Mouse (Mus musculus) telencephalon, adult 2 months (tissue): Measurements from ENCODE around the gene Prkcb.

Experiments
- DNase-seq: peaks from one replicate; pipeline ENCODE4 v3.0.0-alpha.2; 2011; ENCODE audit warnings: low read depth, low spot score

The Prkcb gene

DNA sequence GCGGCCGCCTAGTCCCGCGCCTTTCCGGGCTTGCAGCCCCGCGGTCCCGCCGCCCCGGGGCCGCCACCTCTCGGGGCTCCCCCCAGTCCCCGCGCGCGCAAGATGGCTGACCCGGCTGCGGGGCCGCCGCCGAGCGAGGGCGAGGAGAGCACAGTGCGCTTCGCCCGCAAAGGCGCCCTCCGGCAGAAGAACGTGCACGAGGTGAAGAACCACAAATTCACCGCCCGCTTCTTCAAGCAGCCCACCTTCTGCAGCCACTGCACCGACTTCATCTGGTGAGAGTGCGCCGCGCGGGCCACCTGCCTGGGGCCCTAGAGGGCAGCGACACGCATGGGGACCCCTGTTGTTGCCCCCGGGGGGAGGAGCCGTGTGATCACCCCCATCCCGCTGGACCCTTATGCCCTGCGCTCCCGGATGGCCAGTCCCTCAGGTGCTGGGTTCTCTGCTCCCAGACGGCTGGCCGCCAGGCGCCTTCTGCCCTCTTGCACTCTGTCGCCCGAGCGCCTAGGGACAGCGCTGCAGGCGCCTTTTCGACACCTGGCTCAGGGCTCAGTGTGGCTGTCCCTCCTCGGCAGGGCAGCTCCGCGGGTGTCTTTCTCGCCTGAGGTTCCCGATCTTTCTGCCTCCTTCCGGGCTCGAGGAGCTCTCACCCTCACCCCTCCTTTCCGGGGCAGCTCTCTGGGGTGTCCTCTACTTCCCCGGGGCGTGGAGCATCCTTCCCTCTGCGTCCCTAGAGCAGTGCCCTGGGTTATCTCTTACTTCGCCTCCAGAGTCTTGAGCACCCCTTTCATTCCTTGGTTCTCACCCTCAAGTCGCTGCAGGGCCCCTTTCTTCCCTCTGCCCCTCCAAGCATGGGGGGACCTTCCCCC lies 926 bp downstream of the Prkcb start:
- no peak for DNase-seq

GRCm38 (mm10) chr7:122290165-122290564 lies 1.6 kb downstream of the Prkcb start:
- DNase-seq: no peak

DNA sequence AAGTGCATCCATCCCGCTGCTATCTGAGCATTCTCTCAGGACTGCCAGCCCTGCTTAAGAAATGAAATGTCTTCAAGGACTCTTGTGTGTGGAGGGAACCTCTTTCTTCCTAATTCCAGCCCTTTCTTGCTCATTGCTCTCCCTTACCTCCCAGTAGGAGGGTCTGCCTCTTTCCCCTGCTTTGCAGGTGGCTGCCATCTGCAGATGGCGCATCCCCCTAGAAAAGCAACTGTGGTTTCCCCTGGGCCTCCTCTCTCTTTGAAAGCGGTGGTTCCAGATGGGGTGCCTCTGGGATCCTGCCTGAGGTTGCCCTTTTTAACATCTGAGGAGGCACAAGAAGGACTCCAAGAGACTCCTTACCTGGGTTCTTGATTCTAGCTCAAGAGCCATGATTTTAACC lies 2.2 kb downstream of the Prkcb start:
- DNase-seq: no peak

DNA sequence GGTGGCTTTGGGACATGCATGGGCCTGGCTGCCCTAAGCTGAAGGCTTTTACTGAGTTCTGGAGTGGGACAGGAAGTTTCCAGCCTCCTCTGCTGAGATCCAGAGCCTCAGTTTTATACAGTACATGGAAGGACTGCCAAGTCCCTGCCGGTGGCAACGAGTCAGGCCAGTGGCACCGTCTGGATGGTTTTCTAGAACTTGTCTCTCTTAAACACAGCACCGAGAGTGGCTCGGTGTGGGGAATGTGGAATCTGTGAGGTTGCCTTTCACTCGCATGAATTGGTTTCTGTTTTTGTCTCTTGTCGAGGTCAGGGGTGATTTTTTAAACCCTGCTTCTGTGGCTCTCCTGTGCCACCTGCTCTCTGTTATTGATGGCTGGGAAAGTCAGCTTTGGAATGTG lies 3.6 kb downstream of the Prkcb start:
- no peak for DNase-seq

GRCm38 (mm10) chr7:122294111-122294510 lies 5.6 kb downstream of the Prkcb start:
- DNase-seq: no peak

GRCm38 (mm10) chr7:122295363-122295762 lies 6.8 kb downstream of the Prkcb start:
- DNase-seq: no peak

DNA sequence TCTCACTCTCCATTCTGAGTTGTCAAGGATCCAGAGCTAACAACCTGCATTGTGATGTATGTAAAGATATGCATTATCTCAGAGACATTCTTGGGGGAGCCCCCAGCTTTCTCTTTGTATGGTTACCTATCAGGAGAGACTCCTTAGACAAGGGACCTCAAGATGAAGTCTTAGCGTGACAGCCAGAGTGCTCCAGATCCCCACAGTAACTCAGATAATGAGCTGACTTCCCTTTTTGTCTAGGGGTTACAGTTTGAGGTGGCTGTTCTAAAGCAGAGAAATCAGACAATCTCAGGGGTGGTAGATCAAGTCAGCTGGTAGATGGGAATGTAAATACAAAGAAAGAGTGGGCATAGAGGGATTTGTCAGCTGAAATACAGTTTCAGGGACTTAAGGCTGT lies 7.8 kb downstream of the Prkcb start:
- no peak for DNase-seq

- no peak for DNase-seq
These were observed 8.3 kb downstream of the Prkcb start for GRCm38 (mm10) chr7:122296805-122297204.

DNA sequence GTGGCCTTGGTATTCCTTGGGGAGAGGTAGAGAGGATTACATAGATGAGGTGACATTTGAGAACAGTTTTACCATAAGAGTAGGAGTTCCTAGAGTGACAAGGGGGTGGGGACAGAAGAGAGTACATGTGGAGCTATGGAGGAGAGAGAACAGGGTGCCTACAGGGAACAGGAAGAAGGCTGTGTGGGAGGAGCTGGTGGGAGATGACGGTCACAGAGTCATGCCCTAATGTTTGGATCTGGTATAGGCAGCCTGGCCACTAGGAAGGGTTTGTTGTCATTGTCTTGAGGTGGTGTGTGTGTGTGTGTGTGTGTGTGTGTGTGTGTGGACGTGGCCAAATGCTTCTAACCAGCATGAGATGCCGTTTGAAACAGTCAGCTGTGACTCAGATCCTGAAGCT lies 9.1 kb downstream of the Prkcb start:
- DNase-seq: no peak

- no peak for DNase-seq
These were observed 10.2 kb downstream of the Prkcb start for GRCm38 (mm10) chr7:122298715-122299114.

DNA sequence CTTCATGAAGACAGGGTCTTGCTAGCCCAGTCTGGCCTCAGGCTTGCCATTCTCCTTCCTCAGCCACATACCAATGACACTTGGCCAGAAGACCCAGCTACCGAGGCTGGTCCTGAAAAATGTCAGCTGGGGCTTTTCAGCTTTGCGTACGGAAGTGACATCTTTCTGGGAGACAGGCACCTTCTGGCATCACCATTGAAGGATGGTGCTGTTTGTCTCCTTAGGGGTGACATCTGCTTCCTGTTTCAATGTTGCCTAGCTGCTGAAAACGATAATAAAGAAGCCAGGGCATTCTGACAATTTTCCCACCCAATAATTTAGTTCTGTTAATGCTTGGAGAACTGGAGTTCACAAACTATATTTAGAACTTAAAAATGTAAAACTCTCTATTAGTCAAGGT lies 12.0 kb downstream of the Prkcb start:
- DNase-seq: no peak

- DNase-seq: no peak
These were observed 14.0 kb downstream of the Prkcb start for GRCm38 (mm10) chr7:122302538-122302937.

DNA sequence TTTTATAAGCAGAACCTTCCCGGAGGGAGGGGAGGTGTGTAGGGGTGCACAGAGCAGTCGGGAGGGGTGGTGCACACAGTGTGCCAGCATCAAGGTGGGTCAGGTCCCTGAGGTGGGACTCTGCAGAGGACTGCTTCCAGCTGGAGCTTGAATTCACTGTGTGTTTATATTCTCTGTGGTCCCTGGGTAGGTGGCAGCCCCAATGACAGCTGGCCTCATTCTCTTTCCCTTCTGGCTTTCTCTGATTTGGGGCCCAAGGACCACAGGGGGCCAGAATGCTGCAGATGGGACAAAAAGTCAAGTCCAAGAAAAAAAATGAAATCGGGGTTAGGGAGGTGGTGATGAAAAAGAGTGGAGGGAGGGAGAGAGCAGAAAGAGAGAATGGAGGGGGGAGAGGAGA lies 15.4 kb downstream of the Prkcb start:
- DNase-seq: no peak

- DNase-seq: no peak
These were observed 16.0 kb downstream of the Prkcb start for GRCm38 (mm10) chr7:122304521-122304920.

DNA sequence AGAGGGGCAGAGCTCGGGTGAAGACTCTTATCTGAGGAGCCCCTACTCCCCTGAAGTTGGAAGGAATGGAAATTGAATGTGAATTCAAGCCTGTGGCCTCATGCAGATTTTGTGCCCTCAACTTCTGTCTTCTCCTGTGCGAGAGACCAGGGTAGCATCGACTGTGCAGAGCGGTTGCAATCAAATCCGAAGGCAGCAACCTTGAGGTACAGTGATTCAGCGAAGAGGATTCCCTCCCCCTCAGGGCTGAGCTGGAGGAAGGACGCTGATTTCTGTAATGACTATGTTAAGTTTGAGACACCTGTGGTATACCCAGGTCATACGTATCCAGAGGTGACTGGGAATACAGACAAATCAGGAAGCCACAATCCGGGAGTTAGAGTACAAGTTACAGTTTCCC lies 18.7 kb downstream of the Prkcb start:
- no peak for DNase-seq

GRCm38 (mm10) chr7:122308661-122309060 lies 20.1 kb downstream of the Prkcb start:
- no peak for DNase-seq

DNA sequence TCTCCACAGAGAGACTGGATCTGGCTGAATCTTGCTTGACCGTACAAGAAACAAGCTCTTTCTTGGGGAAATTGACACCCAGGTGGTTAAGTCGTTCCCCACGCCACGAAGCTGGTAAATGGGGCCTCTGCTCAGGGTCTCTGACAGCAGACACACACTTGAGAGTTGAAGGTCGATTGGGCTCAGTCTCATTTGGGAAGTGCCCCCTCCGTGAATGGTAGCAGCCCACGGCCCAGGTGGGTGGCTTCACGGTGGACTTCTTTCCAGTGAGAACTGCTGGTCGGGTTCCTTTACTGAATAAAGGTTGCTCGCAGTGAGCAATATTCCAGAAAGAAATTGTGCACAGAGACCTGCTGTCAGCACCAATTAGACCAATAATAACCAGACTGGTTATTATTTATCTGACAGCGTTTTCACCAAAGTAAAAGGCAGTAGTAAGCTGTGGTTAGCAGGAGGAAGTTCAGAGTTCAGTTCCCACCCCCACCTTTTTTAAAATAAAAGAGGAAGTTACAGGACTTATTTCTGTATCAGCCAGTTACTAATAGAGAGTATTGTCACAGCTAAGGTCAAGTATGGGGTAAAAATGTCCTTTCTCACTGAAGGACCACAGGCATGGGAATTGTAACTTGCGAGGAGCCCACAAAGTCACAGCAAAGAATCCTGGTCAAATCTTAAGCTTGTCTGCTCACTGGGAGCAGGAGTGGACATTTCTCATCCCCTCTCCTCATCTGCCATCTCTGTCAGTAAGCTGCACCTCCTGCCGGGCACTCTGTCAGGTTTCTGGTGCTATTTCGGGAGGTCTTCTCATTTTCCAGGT lies 21.6 kb downstream of the Prkcb start:
- no peak for DNase-seq

GRCm38 (mm10) chr7:122310726-122311018 lies 22.1 kb downstream of the Prkcb start:
- DNase-seq: no peak

- DNase-seq: no peak
These were observed 25.3 kb downstream of the Prkcb start for GRCm38 (mm10) chr7:122313690-122314477.

GRCm38 (mm10) chr7:122315720-122316331 lies 27.3 kb downstream of the Prkcb start:
- no peak for DNase-seq

- DNase-seq: no peak
These were observed 28.1 kb downstream of the Prkcb start for GRCm38 (mm10) chr7:122316681-122317080.

- no peak for DNase-seq
These were observed 28.9 kb downstream of the Prkcb start for GRCm38 (mm10) chr7:122317485-122317884.
